8 mouse cellular contexts compared by ENCODE assay signal in the genomic region with DNA sequence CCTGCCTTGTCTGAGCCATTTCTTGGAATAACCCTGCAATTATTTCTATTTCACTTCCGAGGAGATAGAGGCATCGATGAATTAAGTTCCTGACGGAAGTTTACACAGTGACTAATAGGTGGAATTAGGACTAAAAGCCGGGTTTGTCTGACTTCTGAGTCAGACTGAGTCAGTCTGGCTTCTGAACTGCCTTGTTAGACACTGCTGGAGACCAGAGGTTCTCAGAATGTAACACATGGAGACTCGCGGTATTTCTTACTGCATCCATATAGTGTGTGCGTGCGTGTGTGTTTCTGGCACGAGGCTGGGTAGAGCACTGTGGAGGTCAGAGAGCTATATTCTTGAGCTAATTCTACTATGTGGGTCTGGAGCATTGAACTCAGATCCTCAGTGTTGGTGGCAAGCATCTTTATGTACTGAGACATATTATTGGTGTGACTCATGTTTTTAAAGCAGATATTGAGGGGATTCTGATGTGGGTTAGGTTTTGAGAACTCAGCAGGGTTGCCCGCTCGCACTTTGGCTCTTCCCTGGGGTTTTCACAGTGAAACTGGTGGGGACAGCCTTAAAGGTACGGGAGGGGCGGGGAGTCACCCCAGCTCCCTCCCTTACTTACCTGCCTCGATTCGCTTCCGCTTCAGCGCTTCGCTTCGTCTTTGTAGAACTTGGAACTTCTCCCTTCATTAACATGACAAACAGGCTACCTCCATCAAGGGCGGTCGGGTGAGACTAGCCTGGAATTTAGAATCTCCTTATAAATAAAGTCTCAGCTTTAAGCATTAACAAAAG.
DNase-seq lines count a peak whose midpoint lies in the region; ATAC-seq and TF ChIP-seq lines count a peak whose summit lies in the region.

No protein-coding gene starts in this region.

- H3K27me3 ChIP-seq in heart, embryonic 13.5 days (replicated peaks), result peaks cover 25% of the 10 kb centered on the region
- H3K27me3 ChIP-seq in heart, adult 2 months (ENCODE audit: control insufficient read depth, insufficient read depth, low read length), result no peaks in the 10 kb centered on the region
- no peaks in the 10 kb centered on the region for H3K27me3 ChIP-seq in forebrain, embryonic 16.5 days (replicated peaks; ENCODE audit: control insufficient read depth, insufficient read depth, low read length)
- no peaks in the 10 kb centered on the region for H3K27me3 ChIP-seq in midbrain, embryonic 11.5 days (ENCODE audit: control insufficient read depth, insufficient read depth, low read length)

- ATAC-seq in heart, embryonic 13.5 days (ENCODE audit: extremely low read depth, insufficient number of reproducible peaks, low FRiP score, low TSS enrichment), result no peak
- ATAC-seq in forebrain, embryonic 16.5 days, result peak; percentile 43; the same call in 1 of the 2 replicates
- ATAC-seq in midbrain, embryonic 11.5 days (ENCODE audit: low FRiP score), result peak; percentile 49
- no peak for ATAC-seq in megakaryocyte progenitor cell, adult 5-6 weeks (replicated peaks; ENCODE audit: poor library complexity)

- in situ Hi-C loops in ES-E14 (cut with MboI; ENCODE audit: low sequenced_read_pairs in 2 of 2, unreplicated experiment in 2 of 2), result no loop called here

- H3K27ac ChIP-seq in heart, embryonic 13.5 days (replicated peaks), result no peak overlapping the region
- no peak overlapping the region for H3K27ac ChIP-seq in heart, adult 2 months
- no peak overlapping the region for H3K27ac ChIP-seq in ES-E14 (ENCODE audit: insufficient read depth, low read depth, low read length, poor library complexity, severe bottlenecking)
- no peak overlapping the region for H3K27ac ChIP-seq in forebrain, embryonic 16.5 days (ENCODE audit: low read length)
- no peak overlapping the region for H3K27ac ChIP-seq in midbrain, embryonic 11.5 days (ENCODE audit: low read depth, low read length)

- no peaks in the 10 kb centered on the region for H3K36me3 ChIP-seq in heart, embryonic 13.5 days
- no peaks in the 10 kb centered on the region for H3K36me3 ChIP-seq in heart, adult 2 months (ENCODE audit: control insufficient read depth, insufficient read depth, low read length)
- H3K36me3 ChIP-seq in ES-E14 (ENCODE audit: control insufficient read depth, insufficient read depth, low read length, poor library complexity, severe bottlenecking), result no peaks in the 10 kb centered on the region
- no peaks in the 10 kb centered on the region for H3K36me3 ChIP-seq in forebrain, embryonic 16.5 days (ENCODE audit: control insufficient read depth, insufficient read depth)
- no peaks in the 10 kb centered on the region for H3K36me3 ChIP-seq in midbrain, embryonic 11.5 days (ENCODE audit: control insufficient read depth, insufficient read depth, low read length)

- intact Hi-C loops in heart, adult 2 months (cut with DNase I), result no loop called here
- intact Hi-C loops in gastrocnemius, postnatal 36 days (cut with DNase I), result no loop called here

- no peaks in the 10 kb centered on the region for H3K9me3 ChIP-seq in heart, embryonic 13.5 days
- no peaks in the 10 kb centered on the region for H3K9me3 ChIP-seq in ES-E14 (ENCODE audit: control insufficient read depth, insufficient read depth, low read depth, low read length)
- no peaks in the 10 kb centered on the region for H3K9me3 ChIP-seq in forebrain, embryonic 16.5 days (ENCODE audit: control insufficient read depth, low read length)
- no peaks in the 10 kb centered on the region for H3K9me3 ChIP-seq in midbrain, embryonic 11.5 days (ENCODE audit: control insufficient read depth, low read length)

- H3K9ac ChIP-seq in heart, embryonic 13.5 days, result 0 out of 2 replicates have a peak overlapping the region, but pooled peaks have one; percentile 28
- no peak overlapping the region for H3K9ac ChIP-seq in heart, adult 2 months (ENCODE audit: low read depth, low read length)
- no peak overlapping the region for H3K9ac ChIP-seq in ES-E14 (ENCODE audit: insufficient read depth, low read depth, low read length, poor library complexity, severe bottlenecking)
- no peak overlapping the region for H3K9ac ChIP-seq in forebrain, embryonic 16.5 days (replicated peaks; ENCODE audit: low read depth, low read length)
- H3K9ac ChIP-seq in midbrain, embryonic 11.5 days (ENCODE audit: low read length), result no peak overlapping the region

- TF ChIP-seq EP300 in heart, adult 2 months (IDR thresholded peaks at IDR 0.05; ENCODE audit: insufficient read depth, low read depth, low read length), result no peak

- peaks cover 10% of the 10 kb centered on the region; the same call in 1 of the 2 replicates for H3K4me1 ChIP-seq in heart, embryonic 13.5 days
- H3K4me1 ChIP-seq in heart, adult 2 months (ENCODE audit: control insufficient read depth, insufficient read depth, low read length), result no peaks in the 10 kb centered on the region; the same call in 1 of the 2 replicates
- 0 out of 4 replicates have a peak, but pooled peaks cover 0 to 4% of the 10 kb centered on the region in 2 experiments for H3K4me1 ChIP-seq in ES-E14 (ENCODE audit: control insufficient read depth in 2 of 2, insufficient read depth in 2 of 2, low read length in 2 of 2, poor library complexity in 1 of 2)
- peaks cover 7% of the 10 kb centered on the region; the same call in 1 of the 2 replicates for H3K4me1 ChIP-seq in forebrain, embryonic 16.5 days (replicated peaks; ENCODE audit: control insufficient read depth, insufficient read depth, low read length)
- H3K4me1 ChIP-seq in midbrain, embryonic 11.5 days (ENCODE audit: control insufficient read depth, insufficient read depth, low read length), result peaks cover 4% of the 10 kb centered on the region; the same call in 1 of the 2 replicates

- H3K4me3 ChIP-seq in heart, embryonic 13.5 days, result peak overlapping the region; percentile 34
- H3K4me3 ChIP-seq in heart, adult 2 months, result no peak overlapping the region
- peak overlapping the region in 1 of 2 experiments; percentile 11; a peak in 1 of 4 replicates for H3K4me3 ChIP-seq in ES-E14 (ENCODE audit: insufficient read depth in 1 of 2, low read depth in 1 of 2, low read length in 2 of 2, poor library complexity in 1 of 2, severe bottlenecking in 1 of 2)
- H3K4me3 ChIP-seq in forebrain, embryonic 16.5 days (replicated peaks; ENCODE audit: low read length), result peak overlapping the region; percentile 17
- H3K4me3 ChIP-seq in midbrain, embryonic 11.5 days (ENCODE audit: low read depth, low read length), result no peak overlapping the region

- WGBS in heart, embryonic 13.5 days, result 6% methylated on average over 21 of the region's 21 CpGs
- WGBS in heart, adult 2 months, result 7% methylated on average over 21 of the region's 21 CpGs
- WGBS in forebrain, embryonic 16.5 days, result 6% methylated on average over 21 of the region's 21 CpGs
- 10% methylated on average over 21 of the region's 21 CpGs for WGBS in midbrain, embryonic 11.5 days

- peak overlapping the region; percentile 64 for H3K4me2 ChIP-seq in heart, embryonic 13.5 days
- H3K4me2 ChIP-seq in forebrain, embryonic 16.5 days (ENCODE audit: low read length), result peak overlapping the region; percentile 48
- peak overlapping the region; percentile 21 for H3K4me2 ChIP-seq in midbrain, embryonic 11.5 days

- no peaks in the 10 kb centered on the region for H3K79me2 ChIP-seq in heart, adult 2 months (replicated peaks; ENCODE audit: control insufficient read depth, insufficient read depth, low read length)

- no peak for DNase-seq in heart, adult 2 months
- DNase-seq in ES-E14 (ENCODE audit: low read depth, low spot score), result peak; percentile 62
- DNase-seq in midbrain, embryonic 11.5 days (ENCODE audit: low spot score, missing footprints), result peak; percentile 88
- no peak for DNase-seq in adrenal gland, postnatal 4 days (ENCODE audit: low spot score in 2 of 2)
- DNase-seq in gastrocnemius, postnatal 36 days, result no peak

- no peak for TF ChIP-seq CTCF in heart, adult 2 months (IDR thresholded peaks at IDR 0.05)

- no peak for TF ChIP-seq POLR2A in heart, adult 2 months (IDR thresholded peaks at IDR 0.05; ENCODE audit: insufficient read depth, low read depth, low read length)

TF ChIP-seq in ES-E14, 5 proteins besides CTCF, POLR2A, EP300 and RAD21:
- TF ChIP-seq MAFK (IDR thresholded peaks at IDR 0.05; ENCODE audit: insufficient read depth, low read depth, low read length), result no peak
- TF ChIP-seq ZC3H11A (IDR thresholded peaks at IDR 0.05; ENCODE audit: borderline replicate concordance, low read depth, low read length), result no peak

Comparison
In these comparisons a context has a peak if more than half of its experiments do, and no peak if none do; other contexts are left out.
1. H3K4me3 ChIP-seq: peak in heart, embryonic 13.5 days (single experiment) and forebrain, embryonic 16.5 days (single experiment); none in heart, adult 2 months (single experiment) and midbrain, embryonic 11.5 days (single experiment).
2. ATAC-seq: peak in forebrain, embryonic 16.5 days (single experiment) and midbrain, embryonic 11.5 days (single experiment); none in heart, embryonic 13.5 days (single experiment) and megakaryocyte progenitor cell, adult 5-6 weeks (single experiment).
3. DNase-seq: peak in ES-E14 (single experiment) and midbrain, embryonic 11.5 days (single experiment); none in heart, adult 2 months (0 of 2), adrenal gland, postnatal 4 days (0 of 2) and gastrocnemius, postnatal 36 days (0 of 2).
4. Peak in every context shown above with its lines, with median percentiles within 50 percentile points of each other: H3K4me2 ChIP-seq.